Mouse (Mus musculus) adrenal gland, postnatal 36 days (tissue): ENCODE measurements around the gene Mllt10. TPM values are rescaled to one million over a fixed set of nuclear protein-coding genes. Genes with fewer than 3 reads are reported as not detected.
"Not testable (repeated sequence)": the region's sequence is repeated elsewhere in the genome, so short reads cannot be mapped to it uniquely, and the experiment has no call there.

Experiments used
- DNase-seq, 2 experiments: peaks; one replicate each; pipeline ENCODE4 v3.0.0; 2021; ENCODE audit warnings: mixed read lengths in 1 of 2
- total RNA-seq, 2 experiments: library from RNA; stranded (reverse); gene quantifications; 2 replicates each; pipeline ENCODE4 v1.2.3; 2021

The Mllt10 gene
- total RNA-seq, 2 experiments from 2014 or later = 46.8 to 47.7 TPM

DNA sequence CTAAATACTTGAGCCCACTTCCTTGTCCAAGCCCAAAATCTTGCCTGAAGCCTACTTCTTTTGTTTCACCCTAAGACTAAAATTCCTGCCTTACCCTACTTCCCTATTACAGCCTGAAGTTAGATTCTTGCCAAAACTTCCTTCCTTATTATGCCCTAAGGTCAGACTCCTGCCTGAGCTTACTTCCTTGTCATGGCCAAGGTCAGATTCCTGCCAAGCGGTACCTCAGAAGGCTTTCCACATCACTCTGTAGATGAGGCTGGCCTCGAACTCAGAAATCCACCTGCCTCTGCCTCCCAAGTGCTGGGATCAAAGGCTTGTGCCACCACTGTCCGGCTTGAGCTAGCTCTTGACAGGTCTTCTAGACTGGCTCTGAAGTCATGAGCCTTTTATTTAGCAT lies 32.7 kb downstream of the Mllt10 start:
- not testable (repeated sequence) for DNase-seq

GRCm38 (mm10) chr2:18093858-18094257 lies 38.8 kb downstream of the Mllt10 start:
- DNase-seq = no peak

GRCm38 (mm10) chr2:18094319-18094718 lies 39.3 kb downstream of the Mllt10 start:
- no peak for DNase-seq

- no peak for DNase-seq
Measured at GRCm38 (mm10) chr2:18095804-18096203, 40.8 kb downstream of the Mllt10 start.

DNA sequence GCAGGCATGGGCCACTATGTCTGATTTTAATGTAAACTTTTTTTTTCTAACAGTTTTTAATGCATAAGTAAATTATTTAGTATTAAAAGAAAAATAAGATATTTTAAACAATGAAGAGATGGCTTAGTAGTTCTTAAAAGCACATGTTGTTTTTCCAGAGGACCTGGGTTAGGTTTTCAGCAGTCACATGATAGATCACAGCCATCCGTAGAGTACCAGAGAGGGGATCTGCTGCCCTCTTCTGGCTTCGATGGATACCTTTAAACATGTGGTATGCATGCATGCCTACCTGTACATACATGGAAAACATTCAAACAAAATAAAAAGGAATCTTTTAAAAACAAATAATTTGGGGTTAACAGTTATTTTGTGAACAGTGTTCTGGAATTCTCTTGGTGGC lies 45.9 kb downstream of the Mllt10 start:
- peak in 1 of 2 experiments; percentile 8 for DNase-seq

GRCm38 (mm10) chr2:18107561-18107960 lies 52.5 kb downstream of the Mllt10 start:
- DNase-seq = no peak

DNA sequence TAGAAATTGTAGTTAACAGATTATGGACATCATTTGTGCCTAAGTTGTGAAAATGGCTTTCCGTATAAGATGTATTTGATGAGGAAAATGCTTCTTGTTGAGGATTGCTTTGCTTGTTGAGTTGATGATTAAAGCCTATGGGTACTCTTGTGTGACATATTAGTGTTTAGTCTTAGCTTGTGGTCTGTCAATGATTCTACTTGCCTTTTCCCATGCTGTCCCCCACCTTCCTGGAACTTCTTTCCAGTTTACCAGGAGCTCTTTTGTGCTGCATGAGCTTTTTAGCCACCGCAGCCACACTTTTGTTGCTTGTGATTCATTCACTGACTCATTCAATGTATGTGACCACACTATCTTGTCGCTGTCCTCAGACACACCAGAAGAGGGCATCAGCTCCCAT lies 53.2 kb downstream of the Mllt10 start:
- no peak for DNase-seq

- DNase-seq = peak in 1 of 2 experiments; percentile 37
Measured at GRCm38 (mm10) chr2:18111411-18111810, 56.4 kb downstream of the Mllt10 start.

GRCm38 (mm10) chr2:18116432-18116831 lies 61.4 kb downstream of the Mllt10 start:
- no peak for DNase-seq

- no peak for DNase-seq
Measured at GRCm38 (mm10) chr2:18138131-18138530, 83.1 kb downstream of the Mllt10 start.

- no peak for DNase-seq
Measured at GRCm38 (mm10) chr2:18139646-18140045, 84.6 kb downstream of the Mllt10 start.

GRCm38 (mm10) chr2:18156131-18156530 lies 101.1 kb downstream of the Mllt10 start:
- no peak for DNase-seq

- DNase-seq = no peak
Measured at GRCm38 (mm10) chr2:18159426-18159825, 104.4 kb downstream of the Mllt10 start.

GRCm38 (mm10) chr2:18160992-18161391 lies 106.0 kb downstream of the Mllt10 start:
- DNase-seq = no peak

GRCm38 (mm10) chr2:18165511-18165910 lies 110.5 kb downstream of the Mllt10 start:
- DNase-seq = no peak

GRCm38 (mm10) chr2:18169174-18169948 lies 114.3 kb downstream of the Mllt10 start:
- no peak for DNase-seq

- DNase-seq = no peak
Measured at GRCm38 (mm10) chr2:18175234-18175633, 120.2 kb downstream of the Mllt10 start.

DNA sequence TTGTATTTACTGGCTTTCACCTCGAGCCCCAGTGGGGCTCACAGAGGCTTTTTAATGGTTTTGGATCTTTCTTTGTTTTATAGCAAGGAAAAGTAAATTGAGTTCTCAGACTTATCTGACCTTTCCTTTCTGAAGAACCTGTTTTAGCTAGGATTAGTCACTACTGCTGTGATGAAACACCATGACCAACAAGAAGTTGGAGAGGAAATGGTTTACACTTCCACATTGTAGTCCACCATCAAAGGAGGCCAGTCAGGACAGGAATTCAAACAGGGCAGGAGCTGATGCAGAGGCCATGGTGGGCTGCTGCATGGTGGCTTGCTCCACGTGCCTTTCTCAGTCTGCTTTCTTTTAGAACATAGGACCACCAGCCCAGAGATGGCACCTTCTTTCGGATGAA lies 121.2 kb downstream of the Mllt10 start:
- no peak for DNase-seq

DNA sequence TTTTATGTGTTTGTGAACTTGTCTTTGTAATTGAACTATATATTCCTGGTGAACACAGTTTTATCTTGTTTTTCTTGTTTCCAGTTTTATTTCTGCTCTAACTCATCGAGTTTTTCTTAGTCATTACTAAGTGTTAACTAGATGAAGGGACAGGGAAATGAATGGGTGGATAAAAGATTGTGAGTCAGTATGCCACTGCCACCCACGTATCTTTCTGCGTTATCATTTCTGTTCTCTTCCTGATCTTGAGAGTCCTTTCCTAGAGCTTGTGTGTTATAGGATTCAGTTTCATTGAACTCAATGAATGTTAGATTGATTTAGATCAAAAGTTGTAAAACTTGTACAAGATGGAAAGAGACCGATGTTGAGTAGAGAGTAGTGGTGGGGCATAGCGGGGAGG lies 125.3 kb downstream of the Mllt10 start:
- no peak for DNase-seq

DNA sequence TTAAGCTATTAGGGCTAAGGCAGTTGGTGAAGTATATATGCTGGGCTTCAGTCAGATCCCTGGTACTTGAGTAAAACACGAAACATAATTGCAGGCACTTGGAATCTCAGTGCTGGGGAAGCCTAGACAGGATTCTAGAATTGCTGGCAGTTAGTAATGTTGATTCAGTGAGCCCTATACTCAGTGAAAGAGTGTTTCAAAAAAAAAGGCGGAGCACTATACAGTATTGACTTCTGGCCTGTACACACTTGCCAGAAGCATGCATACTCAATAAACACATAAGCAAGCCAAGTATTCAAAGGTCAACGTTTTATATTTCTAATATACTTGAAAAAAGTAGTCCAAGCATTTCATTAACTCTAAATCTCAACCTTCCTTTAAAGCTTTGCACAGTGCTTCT lies 126.6 kb downstream of the Mllt10 start:
- no peak for DNase-seq

DNA sequence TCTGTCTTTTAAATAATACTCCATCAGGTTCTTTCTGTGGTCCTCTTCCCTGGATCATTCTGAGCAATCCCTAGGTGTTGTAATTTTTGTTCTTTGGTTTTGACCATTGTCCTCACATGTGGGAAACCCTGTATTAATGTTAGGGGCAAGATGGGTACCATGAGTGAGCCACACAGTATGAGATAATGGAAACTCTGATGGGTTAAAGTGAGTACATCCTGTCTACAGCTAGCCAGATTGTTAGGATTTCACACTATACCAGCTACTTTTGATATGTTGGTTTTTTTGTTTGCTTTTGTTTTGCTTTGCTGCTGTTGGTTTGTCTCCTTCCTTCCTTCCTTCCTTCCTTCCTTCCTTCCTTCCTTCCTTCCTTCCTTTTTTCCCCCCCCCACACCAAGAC lies 128.0 kb downstream of the Mllt10 start:
- DNase-seq = no peak

DNA sequence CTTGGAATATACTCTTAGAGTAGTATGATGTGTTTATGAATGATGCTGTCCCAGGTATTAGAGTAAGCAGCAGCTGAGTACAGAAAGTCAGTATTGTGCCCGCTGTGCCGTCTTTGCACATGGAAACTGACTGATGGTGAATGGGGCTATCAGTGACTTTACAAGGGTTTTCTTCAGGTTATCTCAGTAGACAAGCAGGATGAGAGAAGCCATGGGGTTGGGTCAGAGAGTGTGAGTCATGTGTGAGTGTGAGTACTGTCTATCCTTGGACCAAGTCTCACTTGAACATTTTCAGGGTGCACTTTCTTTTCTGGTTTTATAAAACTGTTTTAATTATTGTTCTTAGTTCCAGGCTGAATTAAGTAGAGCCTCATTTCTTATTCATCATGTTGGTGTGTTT lies 133.3 kb downstream of the Mllt10 start:
- no peak for DNase-seq

GRCm38 (mm10) chr2:18195285-18195684 lies 140.2 kb downstream of the Mllt10 start:
- no peak for DNase-seq

- peak; percentile 81 for DNase-seq
Measured at GRCm38 (mm10) chr2:18195691-18196396, 140.8 kb downstream of the Mllt10 start.
